Mouse (Mus musculus): ENCODE measurements around the gene Dolk.

GRCm38 (mm10) chr2:30256616-30257350 lies 29.4 kb downstream of the Dolk start:
- TF ChIP-seq POLR2A (IDR thresholded peaks at IDR 0.05; ENCODE audit: borderline replicate concordance, insufficient read depth, low read length): no peak
- TF ChIP-seq CTCF (IDR thresholded peaks at IDR 0.05; ENCODE audit: borderline replicate concordance, insufficient read depth, low read depth, low read length): no peak
